ENCODE assay signal across 17 mouse cellular contexts in genomic region chr14:59677598-59678003, GRCm38 (mm10). TPM values are rescaled to one million over a fixed set of nuclear protein-coding genes. Genes with fewer than 3 reads are reported as not detected.
DNase-seq lines count a peak whose midpoint lies in the region; ATAC-seq and TF ChIP-seq lines count a peak whose summit lies in the region.
"Had no signal": no experiment of that assay in that cellular context is flagged by ENCODE, and none has a peak within 500 bp of the region (broad histone marks: within the 10 kb centered on the region; RNA-seq: fewer than 3 reads in every experiment).

No protein-coding gene starts in this region.

- 47% methylated on average over 7 of the region's 7 CpGs for WGBS in kidney, embryonic 15.5 days
- 56% methylated on average over 7 of the region's 7 CpGs for WGBS in lung, postnatal 0 days

- no peaks in the 10 kb centered on the region for H3K9me3 ChIP-seq in kidney, embryonic 15.5 days (replicated peaks)
- H3K9me3 ChIP-seq in lung, postnatal 0 days (ENCODE audit: low read length) = no peaks in the 10 kb centered on the region
- H3K9me3 ChIP-seq: heart, embryonic 15.5 days; lung, embryonic 15.5 days; megakaryocyte, embryonic 14.5 days; neural tube, embryonic 15.5 days had no signal

- DNase-seq in kidney, adult 8-10 months = no peak
- peak; percentile 47 for DNase-seq in ZHBTc4 (ENCODE audit: low read depth, low spot score)
- peak; percentile 34 for DNase-seq in adrenal gland, postnatal 25 days
- peak; percentile 29 for DNase-seq in mesoderm, embryonic 11.5 days (ENCODE audit: low read depth, low spot score)
- DNase-seq in urinary bladder, adult 2 months (ENCODE audit: low spot score) = no peak
- DNase-seq in lung, postnatal 0 days (ENCODE audit: low spot score) = no peak
- DNase-seq: cerebellum, adult 9-10 months; kidney, postnatal 36 days; layer of hippocampus, postnatal 36 days; thymus, adult 18-20 months had no signal

- H3K4me3 ChIP-seq in kidney, embryonic 15.5 days (replicated peaks) = no peak overlapping the region
- no peak overlapping the region for H3K4me3 ChIP-seq in lung, postnatal 0 days (ENCODE audit: low read depth, low read length)
- H3K4me3 ChIP-seq: heart, embryonic 15.5 days; lung, embryonic 15.5 days; megakaryocyte, embryonic 14.5 days; neural tube, embryonic 15.5 days had no signal

- peak overlapping the region; percentile 64; the same call in 1 of the 2 replicates for H3K27ac ChIP-seq in kidney, embryonic 15.5 days
- no peak overlapping the region for H3K27ac ChIP-seq in lung, postnatal 0 days (ENCODE audit: low read length)
- H3K27ac ChIP-seq: heart, embryonic 15.5 days; lung, embryonic 15.5 days; neural tube, embryonic 15.5 days had no signal

- TF ChIP-seq EP300 in lung, postnatal 0 days (IDR thresholded peaks at IDR 0.05) = no peak

- no peaks in the 10 kb centered on the region for H3K36me3 ChIP-seq in kidney, embryonic 15.5 days
- H3K36me3 ChIP-seq in lung, postnatal 0 days (ENCODE audit: insufficient read depth, low read length) = no peaks in the 10 kb centered on the region
- H3K36me3 ChIP-seq: heart, embryonic 15.5 days; lung, embryonic 15.5 days; neural tube, embryonic 15.5 days had no signal

- peak; percentile 83 for ATAC-seq in kidney, embryonic 15.5 days (replicated peaks; ENCODE audit: low FRiP score)
- no peak for ATAC-seq in lung, postnatal 0 days
- ATAC-seq: activated CD4-positive, CD25-positive, alpha-beta regulatory T cell, adult 4 months; forebrain, embryonic 16.5 days had no signal

- TF ChIP-seq CTCF in lung, postnatal 0 days (IDR thresholded peaks at IDR 0.05) = no peak

- no peak overlapping the region for H3K9ac ChIP-seq in kidney, embryonic 15.5 days
- H3K9ac ChIP-seq in lung, postnatal 0 days (replicated peaks; ENCODE audit: low read depth) = no peak overlapping the region
- H3K9ac ChIP-seq: heart, embryonic 15.5 days; lung, embryonic 15.5 days; neural tube, embryonic 15.5 days had no signal

- H3K27me3 ChIP-seq in kidney, embryonic 15.5 days = 0 out of 2 replicates have a peak, but pooled peaks cover 7% of the 10 kb centered on the region
- H3K27me3 ChIP-seq in lung, postnatal 0 days (replicated peaks; ENCODE audit: insufficient read depth, low read length) = no peaks in the 10 kb centered on the region
- H3K27me3 ChIP-seq: heart, embryonic 15.5 days; lung, embryonic 15.5 days; neural tube, embryonic 15.5 days had no signal

- peaks cover 21% of the 10 kb centered on the region for H3K4me1 ChIP-seq in kidney, embryonic 15.5 days
- no peaks in the 10 kb centered on the region for H3K4me1 ChIP-seq in lung, postnatal 0 days (ENCODE audit: insufficient read depth, low read depth, low read length)
- H3K4me1 ChIP-seq: megakaryocyte, embryonic 14.5 days had no signal

- H3K4me2 ChIP-seq in kidney, embryonic 15.5 days = no peak overlapping the region
- no peak overlapping the region for H3K4me2 ChIP-seq in lung, postnatal 0 days (replicated peaks; ENCODE audit: low read depth, low read length)
- H3K4me2 ChIP-seq: heart, embryonic 15.5 days; lung, embryonic 15.5 days; neural tube, embryonic 15.5 days had no signal

RNA-seq across cellular contexts. Expression of gene Shisa2, which starts 52.5 kb away (rescaled TPM):
- polyA plus RNA-seq in kidney, embryonic 15.5 days (2015; fragmentation: Nextera tagmentation; extraction: Ambion mirVana) = 15.3 and 16.0 TPM in 2 replicates
- 1.5 and 2.1 TPM in 2 replicates for total RNA-seq in adrenal gland, postnatal 25 days (2021)
- polyA plus RNA-seq in urinary bladder, adult 2 months (2012; rRNA removed) = 1.9 and 2.2 TPM in 2 replicates
- polyA plus RNA-seq in lung, postnatal 0 days (2015; fragmentation: Nextera tagmentation; extraction: Ambion mirVana) = 10.6 and 17.5 TPM in 2 replicates

Comparison
In these comparisons a context has a peak if more than half of its experiments do, and no peak if none do; other contexts are left out.
1. DNase-seq: peak in ZHBTc4 (single experiment), adrenal gland, postnatal 25 days (single experiment) and mesoderm, embryonic 11.5 days (single experiment); none in kidney, adult 8-10 months (0 of 2), urinary bladder, adult 2 months (single experiment) and lung, postnatal 0 days (single experiment).